Mouse (Mus musculus) thymus, postnatal 36 days (tissue): ENCODE results near the gene Gm2001.
A peak's percentile ranks its signal among the peaks of the same experiment; 100 is the strongest.
"Not testable (repeated sequence)": the region's sequence is repeated elsewhere in the genome, so short reads cannot be mapped to it uniquely, and the experiment has no call there.

ENCODE experiments used
- DNase-seq, 2 experiments: peaks; one replicate each; pipeline ENCODE4 v3.0.0; 2022; ENCODE audit warnings: mixed read lengths in 2 of 2

Gm2001 gene

GRCm38 (mm10) chr12:87842239-87842638 lies at the start of gene Gm2001:
Gene Gm2001, minus strand, starts transcription at chr12:87842339.
- not testable (repeated sequence) for DNase-seq

GRCm38 (mm10) chr12:87873772-87874171 lies 31.6 kb upstream of the Gm2001 start, which contains the start of gene Gm2016:
Gene Gm2016, plus strand, starts transcription at chr12:87874072.
- not testable (repeated sequence) for DNase-seq

DNA sequence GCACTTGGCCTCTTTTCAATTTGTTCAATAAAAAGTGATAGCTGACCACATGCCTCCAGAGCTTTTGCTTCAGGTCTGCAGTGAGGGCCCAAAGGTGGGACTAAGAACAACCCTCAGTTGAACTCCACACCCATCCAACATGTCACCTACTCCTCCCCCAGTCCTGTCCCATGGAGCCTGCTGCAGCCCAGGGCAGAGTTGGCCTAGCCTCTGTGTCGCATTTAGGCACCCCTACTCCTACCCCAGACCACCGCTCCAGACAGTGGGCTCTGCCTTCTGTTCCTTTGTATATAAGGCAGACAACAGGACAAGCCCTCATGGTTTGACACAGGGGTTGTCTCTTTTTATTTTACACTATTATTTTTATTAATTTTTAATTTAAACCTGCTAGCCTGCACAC lies 21.9 kb upstream of the Gm2001 start:
- DNase-seq, result not testable (repeated sequence)

DNA sequence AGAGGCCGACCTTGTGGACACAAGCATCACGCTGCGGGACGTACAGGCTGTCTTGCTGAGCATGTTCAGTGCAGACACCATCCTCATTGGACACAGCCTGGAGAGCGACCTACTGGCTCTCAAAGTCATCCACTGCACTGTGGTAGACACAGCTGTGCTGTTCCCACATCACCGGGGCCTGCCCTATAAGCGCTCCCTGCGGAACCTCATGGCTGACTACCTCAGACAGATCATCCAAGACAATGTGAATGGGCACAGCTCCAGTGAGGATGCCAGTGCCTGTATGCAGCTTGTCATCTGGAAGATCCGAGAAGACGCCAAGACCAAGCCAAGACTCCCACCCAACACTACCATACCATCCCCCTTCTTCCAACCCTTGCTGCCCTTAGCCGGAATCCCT lies 21.5 kb upstream of the Gm2001 start:
- DNase-seq, result not testable (repeated sequence)

GRCm38 (mm10) chr12:87861740-87862692 lies 19.9 kb upstream of the Gm2001 start:
- peak in 1 of 2 experiments; percentile 5 for DNase-seq

GRCm38 (mm10) chr12:87856067-87856466 lies 13.9 kb upstream of the Gm2001 start:
- DNase-seq, result not testable (repeated sequence)

GRCm38 (mm10) chr12:87850657-87851056 lies 8.5 kb upstream of the Gm2001 start:
- not testable (repeated sequence) for DNase-seq

DNA sequence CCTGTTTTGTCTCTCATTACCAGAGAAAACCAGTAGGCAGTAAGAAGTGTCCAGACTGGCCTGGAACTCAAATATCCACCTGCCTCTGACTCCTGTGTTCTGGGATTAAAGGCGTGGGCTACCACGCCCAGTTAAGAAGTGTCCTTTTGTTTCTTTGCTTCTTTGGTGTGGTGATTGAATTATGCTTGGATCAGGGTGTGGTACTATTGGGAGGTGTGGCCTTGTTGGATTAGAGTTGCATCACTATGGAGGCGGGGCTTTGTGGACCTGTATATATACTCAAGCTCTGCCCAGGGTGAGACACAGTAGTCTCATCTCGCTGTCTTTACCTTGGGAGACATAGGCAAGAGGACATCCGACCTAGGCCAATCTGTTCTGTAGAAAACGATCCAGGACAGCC lies 25.9 kb downstream of the Gm2001 start, which contains the start of gene BB287469:
Gene BB287469, plus strand, starts transcription at position 301 of the 400 bp plus-strand sequence.
- DNase-seq, result not testable (repeated sequence)

- DNase-seq, result not testable (repeated sequence)
Observed at GRCm38 (mm10) chr12:87797971-87798370, 44.2 kb downstream of the Gm2001 start.

GRCm38 (mm10) chr12:87795212-87795611 lies 46.9 kb downstream of the Gm2001 start, which contains the start of gene Gm21936:
Gene Gm21936, plus strand, starts transcription at chr12:87795512.
- DNase-seq, result not testable (repeated sequence)
